Mouse (Mus musculus) urinary bladder, postnatal 0 days (tissue): ENCODE results near the gene Olfr1263. TPM values are rescaled to one million over a fixed set of nuclear protein-coding genes. Genes with fewer than 3 reads are reported as not detected.

Source experiments
- polyA plus RNA-seq: library from polyadenylated mRNA; unstranded; fragments of >200 nt; fragmentation: Nextera tagmentation; extraction: Ambion mirVana; gene quantifications from 2 replicates; pipeline ENCODE4 v1.2.1, GENCODE M21; 2015

Gene Olfr1263
- not detected in 2 replicates for polyA plus RNA-seq

DNA sequence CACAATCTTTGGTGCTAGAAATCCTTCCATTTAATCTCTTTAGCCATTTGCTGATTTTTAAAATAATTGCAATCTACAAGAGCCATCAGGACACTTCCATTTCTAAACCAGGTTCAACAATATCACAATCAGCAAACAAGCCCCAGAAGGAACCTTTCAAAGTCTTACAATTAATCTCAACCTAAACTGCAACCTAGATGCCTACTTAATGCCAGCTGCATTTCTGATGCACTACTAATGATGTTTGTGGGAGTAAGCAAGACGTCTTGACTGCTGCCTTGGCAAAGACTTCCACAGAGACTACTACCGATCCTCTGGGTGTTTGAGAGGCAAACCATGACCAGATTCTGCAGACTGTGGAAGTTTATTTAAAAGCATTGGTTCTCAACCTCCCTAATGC, at the start of gene Olfr1263:
Gene Olfr1263 (plus strand): TSS at position 301 of the 400 bp plus-strand sequence.

DNA sequence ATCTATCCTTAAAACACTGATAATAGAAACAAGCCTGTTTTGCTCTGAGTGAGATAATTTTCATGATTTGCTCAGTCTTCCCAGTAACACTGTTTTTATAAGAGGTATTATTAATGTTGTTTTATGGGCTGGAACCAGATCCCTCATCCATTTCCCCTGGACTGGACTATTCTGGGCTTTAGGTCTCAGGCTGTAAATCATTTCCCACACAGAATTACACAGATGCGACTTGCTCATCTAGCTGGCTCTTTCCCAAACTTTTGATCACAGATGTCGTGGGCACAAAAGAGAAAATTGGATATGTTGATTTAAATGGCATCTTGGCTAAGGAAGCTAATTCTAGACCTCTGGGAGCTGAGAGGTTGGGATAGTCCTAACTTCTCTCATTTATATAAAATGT, 37.7 kb upstream of the Olfr1263 start, which contains the start of gene Olfr1260:
Gene Olfr1260 (plus strand): TSS at position 157 of the 400 bp plus-strand sequence.

GRCm38 (mm10) chr2:89990921-89991320, 21.0 kb upstream of the Olfr1263 start, which contains the start of gene Olfr1261:
Olfr1261 (plus strand) TSS chr2:89991221.

GRCm38 (mm10) chr2:89999845-90000244, 12.1 kb upstream of the Olfr1263 start, which contains the start of gene Olfr1262:
Olfr1262 (plus strand) TSS chr2:90000145.

DNA sequence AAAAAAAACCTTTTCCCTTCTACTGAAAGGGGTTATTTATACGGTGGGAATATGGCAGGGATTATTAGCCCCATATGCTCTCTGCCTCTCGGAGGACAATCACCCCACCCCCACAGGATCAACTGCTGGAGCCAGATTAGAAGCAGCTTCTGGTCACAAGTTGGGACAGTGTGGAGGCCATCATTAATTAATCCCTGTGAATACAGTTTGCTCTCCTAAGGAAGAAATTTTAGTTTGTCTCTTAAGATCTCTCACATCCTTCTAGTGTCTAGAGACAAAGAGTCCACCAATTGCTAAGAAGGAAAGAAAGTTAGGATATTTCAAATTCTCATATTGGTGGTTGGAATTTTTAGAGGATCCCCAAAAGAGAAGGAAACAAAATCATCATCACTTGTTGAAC, 13.5 kb downstream of the Olfr1263 start, which contains the start of gene Olfr1264:
Gene Olfr1264 (minus strand): TSS at position 101 of the 400 bp plus-strand sequence.

DNA sequence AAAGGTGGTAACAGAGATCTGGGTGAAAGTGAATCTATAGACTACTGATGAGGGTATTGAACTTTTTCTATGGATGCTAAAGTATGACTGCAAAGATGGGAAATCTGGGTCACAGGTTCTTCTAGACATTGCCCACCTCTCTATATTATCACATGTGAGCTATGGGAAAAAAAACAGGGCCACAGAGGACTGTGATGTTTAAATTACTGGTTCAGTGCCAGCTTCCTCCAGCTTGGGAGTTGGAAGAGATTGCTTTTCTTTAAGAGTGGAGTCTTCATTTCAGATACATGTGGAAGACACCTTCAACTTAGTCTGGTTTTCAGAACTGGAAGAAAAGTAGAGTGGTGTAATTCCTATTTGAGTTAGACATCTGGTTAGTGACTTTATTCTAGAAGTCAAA, 23.1 kb downstream of the Olfr1263 start, which contains the start of gene Olfr1265:
Gene Olfr1265 (plus strand): TSS at position 301 of the 400 bp plus-strand sequence.

GRCm38 (mm10) chr2:90063494-90063893, 51.6 kb downstream of the Olfr1263 start, which contains the start of gene Olfr140:
Olfr140 (minus strand) TSS chr2:90063594.

Other genes starting within 250 kb of the Olfr1263 start
- not detected in 2 replicates for gene Olfr1254, start 218.5 kb upstream of the Olfr1263 start, polyA plus RNA-seq
- not detected in 2 replicates for gene Olfr1255, start 200.1 kb upstream of the Olfr1263 start, polyA plus RNA-seq
- gene Olfr1256, start 170.6 kb upstream of the Olfr1263 start, polyA plus RNA-seq, result not detected in 2 replicates
- not detected in 2 replicates for gene Olfr48, start 163.9 kb upstream of the Olfr1263 start, polyA plus RNA-seq
- not detected in 2 replicates for gene Olfr1257, start 133.7 kb upstream of the Olfr1263 start, polyA plus RNA-seq
- gene Olfr1258, start 84.8 kb upstream of the Olfr1263 start, polyA plus RNA-seq, result not detected in 2 replicates
- not detected in 2 replicates for gene Olfr1259, start 63.5 kb upstream of the Olfr1263 start, polyA plus RNA-seq
- gene Olfr1260, start 37.8 kb upstream of the Olfr1263 start, polyA plus RNA-seq, result 0.23 TPM in 1 of 2 replicates, not detected in the other
- not detected in 2 replicates for gene Olfr1261, start 20.9 kb upstream of the Olfr1263 start, polyA plus RNA-seq
- gene Olfr1262, start 12.0 kb upstream of the Olfr1263 start, polyA plus RNA-seq, result not detected in 2 replicates
- gene Olfr1264, start 13.4 kb downstream of the Olfr1263 start, polyA plus RNA-seq, result not detected in 2 replicates
- gene Olfr1265, start 23.2 kb downstream of the Olfr1263 start, polyA plus RNA-seq, result not detected in 2 replicates
- gene Olfr140, start 51.5 kb downstream of the Olfr1263 start, polyA plus RNA-seq, result not detected in 2 replicates
- gene Olfr1269, start 109.3 kb downstream of the Olfr1263 start, polyA plus RNA-seq, result not detected in 2 replicates
- gene Olfr32, start 130.2 kb downstream of the Olfr1263 start, polyA plus RNA-seq, result not detected in 2 replicates
- gene Olfr1270, start 141.0 kb downstream of the Olfr1263 start, polyA plus RNA-seq, result not detected in 2 replicates
- not detected in 2 replicates for gene Olfr1506, start 212.4 kb downstream of the Olfr1263 start, polyA plus RNA-seq
- not detected in 2 replicates for gene Olfr142, start 245.5 kb downstream of the Olfr1263 start, polyA plus RNA-seq